Mouse (Mus musculus): ENCODE measurements around the gene Pm20d1.

Pm20d1 gene

DNA sequence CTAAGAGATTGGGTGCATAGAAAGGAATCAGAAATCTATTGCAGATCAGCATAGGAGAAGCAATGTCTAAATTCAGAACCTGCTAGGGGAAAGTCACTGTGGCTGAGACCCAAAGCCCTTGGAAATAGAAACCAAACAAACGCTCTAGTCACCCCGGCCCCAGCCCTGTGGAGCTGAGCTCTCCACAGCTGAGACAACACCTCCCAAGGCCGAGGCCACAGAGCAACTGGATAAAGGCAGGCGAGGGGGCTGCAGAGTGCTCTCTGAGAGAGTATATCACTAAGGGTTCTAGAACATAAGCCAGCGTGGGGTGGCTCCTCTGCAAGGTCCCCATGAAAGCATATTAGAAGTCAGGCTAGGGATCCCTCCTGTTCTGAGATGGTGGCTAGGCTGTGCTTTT, 41.4 kb downstream of the Pm20d1 start:
- TF ChIP-seq GATA4 (IDR thresholded peaks at IDR 0.05; ENCODE audit: insufficient replicate concordance, low read length), result no peak

GRCm38 (mm10) chr1:131839279-131839678, 42.1 kb downstream of the Pm20d1 start:
- TF ChIP-seq GATA4 (IDR thresholded peaks at IDR 0.05; ENCODE audit: insufficient replicate concordance, low read length), result no peak

GRCm38 (mm10) chr1:131842221-131842620, 45.0 kb downstream of the Pm20d1 start:
- no peak for TF ChIP-seq GATA4 (IDR thresholded peaks at IDR 0.05; ENCODE audit: insufficient replicate concordance, low read length)

DNA sequence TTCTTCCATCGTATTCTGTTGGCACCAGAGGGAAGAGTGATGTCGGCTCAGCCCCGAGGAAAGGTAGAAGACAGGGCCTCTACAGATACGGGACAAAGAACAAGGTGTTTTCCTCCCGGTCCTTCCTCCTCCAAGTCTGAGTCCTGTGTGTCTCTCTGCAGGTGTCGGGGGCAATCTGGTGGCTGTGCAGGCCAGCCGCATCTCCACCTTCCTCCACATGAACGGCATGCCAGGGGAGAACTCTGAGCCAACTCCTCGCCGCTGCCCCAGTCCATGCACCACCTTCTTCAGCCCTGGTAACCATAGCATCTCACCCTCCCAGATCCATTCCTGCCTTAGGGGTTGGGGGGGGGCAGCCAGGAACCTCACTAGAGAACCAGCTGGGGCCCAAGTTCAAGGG, 46.6 kb downstream of the Pm20d1 start:
- no peak for TF ChIP-seq GATA4 (IDR thresholded peaks at IDR 0.05; ENCODE audit: insufficient replicate concordance, low read length)

DNA sequence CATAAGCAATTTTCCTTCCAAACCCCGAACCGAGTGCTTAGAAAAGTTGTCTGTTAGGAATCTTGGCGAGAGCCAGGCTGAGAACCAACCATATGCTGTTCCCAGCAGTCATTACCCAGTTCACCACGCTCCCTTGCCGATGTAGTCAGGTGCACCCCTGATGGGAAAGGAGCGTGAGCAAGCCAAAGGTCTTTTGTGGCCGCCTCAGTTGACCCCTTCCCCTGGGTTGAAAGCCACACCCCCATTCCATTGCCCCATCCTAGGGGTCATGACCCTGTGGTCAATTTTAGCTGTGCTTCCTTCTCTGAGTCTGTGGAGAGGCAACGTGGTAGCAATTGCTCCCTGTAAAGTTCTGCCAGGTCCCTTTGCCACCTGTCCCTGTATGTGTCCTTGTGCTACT, 47.7 kb downstream of the Pm20d1 start:
- TF ChIP-seq GATA4 (IDR thresholded peaks at IDR 0.05; ENCODE audit: insufficient replicate concordance, low read length), result no peak

DNA sequence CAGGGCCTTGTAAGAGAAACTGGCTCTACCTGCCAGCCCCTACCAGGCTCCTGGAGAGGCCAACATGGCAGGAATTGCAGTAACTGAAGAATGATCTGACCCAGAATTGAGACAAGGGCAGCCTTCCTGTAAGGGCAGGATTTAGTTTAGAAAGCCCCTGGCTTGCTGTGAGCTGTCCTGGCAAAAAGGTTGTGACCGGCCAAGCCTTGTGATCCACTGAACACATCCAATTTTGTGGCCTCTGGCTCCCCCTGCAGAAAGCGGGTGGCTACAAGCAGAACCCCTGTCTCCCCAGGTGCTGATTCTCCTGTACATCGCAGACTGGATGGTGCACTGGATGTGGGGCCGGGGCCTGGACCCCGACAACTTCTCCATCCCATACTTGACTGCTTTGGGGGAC, 49.1 kb downstream of the Pm20d1 start:
- no peak for TF ChIP-seq GATA4 (IDR thresholded peaks at IDR 0.05; ENCODE audit: insufficient replicate concordance, low read length)

GRCm38 (mm10) chr1:131861811-131862210, 64.6 kb downstream of the Pm20d1 start:
- TF ChIP-seq GATA4 (IDR thresholded peaks at IDR 0.05; ENCODE audit: insufficient replicate concordance, low read length), result no peak

GRCm38 (mm10) chr1:131865596-131865995, 68.4 kb downstream of the Pm20d1 start:
- TF ChIP-seq GATA4 (IDR thresholded peaks at IDR 0.05; ENCODE audit: insufficient replicate concordance, low read length), result no peak

- no peak for TF ChIP-seq GATA4 (IDR thresholded peaks at IDR 0.05; ENCODE audit: insufficient replicate concordance, low read length)
These were observed 69.3 kb downstream of the Pm20d1 start for GRCm38 (mm10) chr1:131866304-131866999.

DNA sequence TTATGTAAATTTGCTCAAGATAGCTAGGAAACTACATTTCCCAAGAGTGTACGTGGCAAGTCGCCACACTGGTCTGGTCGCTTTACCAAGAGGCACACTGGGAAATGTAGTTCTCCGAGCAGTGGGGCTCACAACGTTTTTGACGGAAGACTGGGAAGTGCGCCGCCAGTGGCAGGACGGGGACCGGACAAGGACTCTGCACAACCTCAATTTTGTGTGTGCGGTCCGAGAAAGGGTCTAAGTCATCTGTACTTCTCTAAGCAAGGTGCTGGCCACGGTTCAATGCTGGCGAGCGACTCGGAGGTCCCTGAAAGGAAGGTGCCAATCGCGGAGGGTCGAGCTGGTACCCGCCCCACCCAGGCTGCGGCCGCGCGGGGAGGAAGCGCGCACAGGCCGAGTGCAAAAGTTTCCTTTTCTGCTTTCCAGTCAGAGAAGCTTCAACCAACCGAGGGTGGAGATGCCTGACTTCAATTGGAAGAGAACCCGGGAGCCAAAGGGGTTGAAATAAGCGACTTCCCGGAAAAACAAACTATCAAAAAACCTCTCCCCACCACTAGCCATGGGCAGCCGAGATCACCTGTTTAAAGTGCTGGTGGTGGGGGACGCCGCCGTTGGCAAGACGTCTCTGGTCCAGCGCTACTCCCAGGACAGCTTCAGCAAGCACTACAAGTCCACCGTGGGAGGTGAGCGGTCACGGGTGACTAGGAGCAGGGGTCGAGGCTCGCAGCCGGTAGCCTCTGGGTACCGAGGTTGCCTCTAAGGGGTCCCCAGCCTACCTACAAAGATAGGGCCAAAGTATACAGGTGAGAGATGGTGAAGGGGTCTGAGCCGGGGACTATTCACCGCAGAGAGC, 70.1 kb downstream of the Pm20d1 start, which contains the start of gene Rab29:
TSS of gene Rab29 (plus strand) at position 132 of the 853 bp plus-strand sequence.
- no peak for TF ChIP-seq GATA4 (IDR thresholded peaks at IDR 0.05; ENCODE audit: insufficient replicate concordance, low read length)

GRCm38 (mm10) chr1:131867946-131868290, 70.7 kb downstream of the Pm20d1 start:
- no peak for TF ChIP-seq GATA4 (IDR thresholded peaks at IDR 0.05; ENCODE audit: insufficient replicate concordance, low read length)

- no peak for TF ChIP-seq GATA4 (IDR thresholded peaks at IDR 0.05; ENCODE audit: insufficient replicate concordance, low read length)
These were observed 72.4 kb downstream of the Pm20d1 start for GRCm38 (mm10) chr1:131869561-131869960.

Measured in liver, adult (tissue).